Mouse (Mus musculus) spleen, adult 2 months (tissue): ENCODE measurements around the gene Wfikkn2.

Experiments used
- CTCF ChIP-seq: fragments of 200-500 bp; IDR thresholded peaks from 2 replicates; pipeline ENCODE4 v1.5.1; 2011; ENCODE audit warnings: mild to moderate bottlenecking, inconsistent platforms; ENCODE audit not compliant: insufficient read depth, insufficient read length, insufficient replicate concordance; ENCODE audit errors: extremely low read depth
- POLR2A ChIP-seq: fragments of 200-500 bp; IDR thresholded peaks from 2 replicates; pipeline ENCODE4 v1.6.1; 2011; ENCODE audit warnings: low read depth, low read length, inconsistent platforms

DNA sequence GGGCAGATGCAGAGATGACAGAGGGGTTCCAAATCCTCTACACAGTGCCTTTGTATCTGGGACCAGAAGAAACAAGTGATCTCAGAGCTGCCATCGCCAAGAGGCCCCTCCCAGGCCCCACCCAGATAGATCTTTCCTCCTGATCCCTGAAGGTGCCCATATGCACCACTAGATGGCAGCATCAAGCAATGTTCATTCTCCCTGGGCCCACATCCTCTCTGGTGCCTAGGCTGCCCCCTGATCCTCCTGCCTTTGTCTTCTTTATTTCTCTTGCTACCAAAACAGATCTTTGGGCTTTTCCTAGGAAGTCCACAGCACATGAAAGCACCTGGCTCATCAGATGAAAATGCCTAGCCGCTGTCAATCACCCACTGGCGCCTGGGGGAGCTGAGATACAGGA lies 9.7 kb downstream of the Wfikkn2 start:
- TF ChIP-seq POLR2A (no peak), CTCF (peak; percentile 87; the same call in 1 of the 2 replicates)
